Mouse (Mus musculus): ENCODE data around the gene Rab21.

DNA sequence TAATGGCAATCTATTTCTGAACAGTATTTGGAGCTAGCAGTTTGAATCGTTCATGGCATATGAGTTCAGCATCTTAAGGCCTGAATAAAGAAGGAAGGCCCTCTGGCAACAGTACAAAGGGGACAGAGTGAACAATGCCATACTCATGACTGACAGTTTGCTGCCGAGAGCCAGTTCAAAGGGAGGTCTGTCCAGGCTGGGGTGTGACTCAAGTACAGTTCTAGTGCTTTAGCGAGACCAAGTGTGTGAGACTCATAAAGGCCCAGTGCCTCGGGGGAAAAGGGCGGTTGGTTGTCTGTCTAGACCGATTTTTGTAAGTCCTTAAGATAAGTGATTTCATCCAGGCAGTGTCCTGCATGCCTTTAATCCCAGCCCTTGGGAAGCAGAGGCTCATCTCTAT is 39.2 kb upstream of the Rab21 start:
- no peak for TF ChIP-seq POLR2A (IDR thresholded peaks at IDR 0.05; ENCODE audit: insufficient read length, low read depth)
- TF ChIP-seq MAX (IDR thresholded peaks at IDR 0.05; ENCODE audit: low read depth) = no peak
- no peak for TF ChIP-seq USF1 (IDR thresholded peaks at IDR 0.05; ENCODE audit: low read depth)
